Mouse (Mus musculus) mammary gland, adult 2 months (tissue): ENCODE measurements around the gene Fgd3. TPM values are rescaled to one million over a fixed set of nuclear protein-coding genes. Genes with fewer than 3 reads are reported as not detected.

Experiments
- polyA plus RNA-seq: library from polyadenylated mRNA; depleted of rRNA; stranded (reverse); fragments of >200 nt; gene quantifications from 2 replicates; pipeline ENCODE4 v1.2.3, GENCODE M21; 2012; ENCODE audit warnings: low replicate concordance; rRNA removed

The Fgd3 gene
- 7.7 and 9.3 TPM in 2 replicates for polyA plus RNA-seq

DNA sequence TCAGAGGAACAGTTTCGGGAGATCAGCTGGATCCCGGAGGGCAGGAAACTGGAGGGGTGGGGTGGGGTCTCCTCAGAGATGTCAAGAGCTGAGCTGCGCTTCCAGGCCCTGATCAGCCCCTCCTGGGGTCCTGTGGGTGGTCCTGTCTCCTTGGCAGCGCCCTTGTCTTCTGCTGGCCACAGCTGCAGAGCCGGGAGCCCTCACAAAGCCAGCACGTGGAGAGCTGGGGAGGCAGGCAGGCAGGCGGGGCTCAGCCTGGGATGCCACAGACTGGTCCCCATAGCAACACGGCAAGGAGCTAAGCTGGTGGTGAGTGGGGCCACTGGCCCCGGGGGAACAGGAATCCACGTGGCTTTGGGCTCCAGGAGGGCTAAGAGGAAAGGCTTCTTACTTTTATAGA lies at the start of gene Fgd3:
Gene Fgd3 (minus strand): TSS at position 272 of the 400 bp plus-strand sequence.

DNA sequence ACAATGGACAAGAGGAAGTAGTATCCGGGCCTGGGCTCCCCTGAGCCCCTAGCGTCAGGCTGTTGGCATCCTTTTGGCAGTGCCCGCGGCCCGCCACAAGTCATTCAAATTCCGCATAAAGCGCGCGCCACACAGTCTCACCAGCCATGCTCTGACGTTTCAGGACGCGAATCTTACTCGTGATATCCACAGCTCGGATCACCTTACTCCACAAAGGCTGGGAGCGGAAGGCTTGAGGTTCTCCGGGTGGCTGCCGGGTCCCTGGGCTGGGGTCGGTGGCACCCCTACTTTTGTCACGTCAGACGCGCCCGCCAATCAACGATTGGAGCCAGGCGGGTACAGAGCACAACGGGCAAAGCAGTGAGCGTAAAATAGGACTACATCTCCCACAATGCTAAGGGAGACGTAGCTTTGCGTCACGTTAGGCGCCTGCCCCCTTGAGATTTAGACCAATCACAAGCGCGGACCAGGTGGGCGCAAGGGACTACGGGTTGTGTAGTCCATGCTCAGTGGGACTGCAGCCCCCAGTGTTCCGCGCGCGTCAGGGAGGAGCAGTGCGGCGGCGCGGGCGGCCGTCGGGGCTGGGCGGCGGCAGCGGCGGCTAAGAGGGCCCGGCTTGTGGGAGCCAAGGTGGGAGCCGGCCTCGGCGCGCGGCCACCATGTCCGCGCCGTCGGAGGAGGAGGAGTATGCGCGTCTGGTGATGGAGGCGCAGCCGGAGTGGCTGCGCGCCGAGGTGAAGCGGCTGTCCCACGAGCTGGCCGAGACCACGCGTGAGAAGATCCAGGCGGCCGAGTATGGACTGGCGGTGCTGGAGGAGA lies 21.1 kb upstream of the Fgd3 start, which contains the start of gene Bicd2:
Gene Bicd2 (plus strand): TSS at position 574 of the 819 bp plus-strand sequence.

DNA sequence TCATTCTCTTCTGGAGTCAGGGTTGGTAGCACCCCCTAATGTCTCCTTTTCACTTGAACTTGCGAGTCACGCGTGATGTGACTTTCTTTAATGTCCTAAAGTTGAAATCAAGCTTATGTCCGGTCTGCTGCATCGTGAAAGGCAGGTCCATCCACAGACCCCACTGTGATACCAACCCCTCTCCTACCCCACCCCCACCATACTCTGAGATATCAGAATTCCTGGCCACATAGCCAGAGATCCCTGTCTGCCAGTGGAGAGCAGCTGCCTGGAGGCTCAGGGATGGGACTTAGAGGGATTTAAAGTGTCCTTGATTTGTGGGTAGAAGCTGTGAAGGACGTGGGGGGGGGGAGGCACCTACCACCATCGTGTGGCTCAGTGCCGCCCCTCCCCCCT lies 71.6 kb downstream of the Fgd3 start, which contains the start of gene Susd3:
Gene Susd3 (minus strand): TSS at position 240 of the 396 bp plus-strand sequence.

GRCm38 (mm10) chr13:49215504-49216219 lies 104.4 kb downstream of the Fgd3 start, which contains the start of gene Card19:
Card19 (minus strand) TSS chr13:49216037.

Other genes starting within 250 kb of the Fgd3 start
- 6.4 and 8.0 TPM in 2 replicates for gene Wnk2, start 172.3 kb downstream of the Fgd3 start, polyA plus RNA-seq
- gene Ninj1, start 132.8 kb downstream of the Fgd3 start, polyA plus RNA-seq: 209 and 258 TPM in 2 replicates
- 142 and 192 TPM in 2 replicates for gene Card19, start 104.3 kb downstream of the Fgd3 start, polyA plus RNA-seq
- gene Susd3, start 71.6 kb downstream of the Fgd3 start, polyA plus RNA-seq: 19.3 and 36.4 TPM in 2 replicates
- gene Bicd2, start 21.3 kb upstream of the Fgd3 start, polyA plus RNA-seq: 30.5 and 30.6 TPM in 2 replicates
- 3.4 and 7.4 TPM in 2 replicates for gene Ippk, start 100.9 kb upstream of the Fgd3 start, polyA plus RNA-seq
- not detected in 2 replicates for gene Tes3-ps, start 173.0 kb upstream of the Fgd3 start, polyA plus RNA-seq
- 1.7 and 7.7 TPM in 2 replicates for gene Ecm2, start 184.5 kb upstream of the Fgd3 start, polyA plus RNA-seq
- 0.91 and 4.6 TPM in 2 replicates for gene Aspn, start 224.1 kb upstream of the Fgd3 start, polyA plus RNA-seq